Mouse (Mus musculus) lung, adult 2 months (tissue): ENCODE measurements at regions not wholly inside any gene's neighbourhood (a gene's known extent, or its start where the extent isn't known, plus 50 kb on each side); places are given as distances from the start of the nearest gene placed in this dataset.

Experiments used
- CTCF ChIP-seq: fragments of 200-500 bp; IDR thresholded peaks from 2 replicates; pipeline ENCODE4 v1.5.1; 2011; ENCODE audit warnings: mild to moderate bottlenecking, low read length, control low read depth; ENCODE audit not compliant: insufficient read depth
- POLR2A ChIP-seq: fragments of 200-500 bp; IDR thresholded peaks from 2 replicates; pipeline ENCODE4 v1.6.1; 2011; ENCODE audit warnings: low read depth, mild to moderate bottlenecking, control low read depth, low read length, borderline replicate concordance; ENCODE audit errors: extremely low read depth

- TF ChIP-seq CTCF: no peak
- TF ChIP-seq POLR2A: no peak
Observed at GRCm38 (mm10) chr1:42756497-42756896, 60.9 kb downstream of the Pou3f3 start.
